Mouse (Mus musculus) stomach, embryonic 16.5 days (tissue): ENCODE data around the gene Top1. TPM values are rescaled to one million over a fixed set of nuclear protein-coding genes. Genes with fewer than 3 reads are reported as not detected.
A peak's percentile ranks its signal among the peaks of the same experiment; 100 is the strongest.

Experiments
- ATAC-seq: fragments of 200-750 bp; cut with Nextera tagmentation; 2 replicates; pipeline ENCODE4 v1.8.0; 2017; ENCODE audit warnings: moderate number of reproducible peaks, moderate TSS enrichment; ENCODE audit not compliant: insufficient read depth, low FRiP score
- H3K27ac ChIP-seq: fragments of 300-500 bp; sonication (generic); 2 replicates; pipeline ENCODE4 v1.5.1; 2014; ENCODE audit warnings: low read length
- H3K27me3 ChIP-seq: fragments of 300-500 bp; sonication (generic); 2 replicates; pipeline ENCODE4 v1.6.1; 2014; ENCODE audit warnings: low read length, control low read depth, mixed read lengths; ENCODE audit not compliant: control insufficient read depth, insufficient read depth
- H3K36me3 ChIP-seq: fragments of 300-500 bp; sonication (generic); 2 replicates; pipeline ENCODE4 v1.6.1; 2014; ENCODE audit warnings: low read length; ENCODE audit not compliant: control insufficient read depth, insufficient read depth
- H3K4me1 ChIP-seq: fragments of 300-500 bp; sonication (generic); 2 replicates; pipeline ENCODE4 v1.6.1; 2014; ENCODE audit warnings: low read length, control low read depth, mixed read lengths; ENCODE audit not compliant: control insufficient read depth, insufficient read depth
- H3K4me2 ChIP-seq: fragments of 300-500 bp; sonication (generic); 2 replicates; pipeline ENCODE4 v1.6.1; 2014; ENCODE audit warnings: low read depth, low read length, mixed read lengths
- H3K4me3 ChIP-seq: fragments of 300-500 bp; sonication (generic); replicated peaks from 2 replicates; pipeline ENCODE4 v1.5.1; 2014; ENCODE audit warnings: mild to moderate bottlenecking, low read length
- H3K9ac ChIP-seq: fragments of 300-500 bp; sonication (generic); 2 replicates; pipeline ENCODE4 v1.6.1; 2014; ENCODE audit warnings: low read length
- H3K9me3 ChIP-seq: fragments of 300-500 bp; sonication (generic); replicated peaks from 2 replicates; pipeline ENCODE4 v1.6.1; 2016; ENCODE audit warnings: low read length, control low read depth; ENCODE audit not compliant: control insufficient read depth
- WGBS: fragments of 180-500 bp; shearing (Covaris S2); extraction: QIAGEN DNeasy Blood & Tissue Kit; methylation state at CpG from one replicate; pipeline ENCODE4 v1.1.7; 2014; 5-methylcytosine and 5-hydroxymethylcytosine counted together
- polyA plus RNA-seq: library from polyadenylated mRNA; unstranded; fragments of >200 nt; fragmentation: Nextera tagmentation; extraction: Ambion mirVana; gene quantifications from 2 replicates; pipeline ENCODE4 v1.2.1, GENCODE M21; 2015

The Top1 gene
- polyA plus RNA-seq, 1 experiment from 2014 or later = 64.1 TPM

DNA sequence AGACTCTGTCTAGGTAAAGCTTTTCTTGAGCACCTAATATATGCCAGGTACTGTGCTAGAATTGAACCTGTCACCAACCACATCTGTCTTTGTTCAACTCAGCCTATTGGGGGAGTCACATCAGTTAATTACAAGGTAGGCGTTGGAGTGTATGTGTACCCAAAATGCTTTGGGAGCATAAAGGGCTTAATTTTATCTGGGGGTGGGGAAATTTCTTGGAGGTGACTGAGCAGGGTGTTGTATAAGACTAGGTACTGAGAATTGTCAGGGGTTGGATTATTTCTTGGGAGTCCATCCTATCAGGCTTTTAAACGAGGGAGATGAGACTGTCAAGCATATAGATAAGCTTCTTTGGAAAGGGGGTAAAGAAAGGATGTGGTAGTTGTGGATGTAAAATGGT is 2.4 kb downstream of the Top1 start:
- no peaks in the 10 kb centered on the region for H3K27me3 ChIP-seq
- no peaks in the 10 kb centered on the region for H3K36me3 ChIP-seq
- ATAC-seq = no peak
- H3K4me1 ChIP-seq = peaks cover 18% of the 10 kb centered on the region
- peak overlapping the region; percentile 82 for H3K4me2 ChIP-seq
- no peak overlapping the region for H3K27ac ChIP-seq
- no peak overlapping the region for H3K9ac ChIP-seq
- H3K4me3 ChIP-seq = peak overlapping the region; percentile 75
- WGBS = 38% methylated on average over 2 of the region's 2 CpGs
- no peaks in the 10 kb centered on the region for H3K9me3 ChIP-seq

GRCm38 (mm10) chr2:160649072-160649471 is 3.4 kb downstream of the Top1 start:
- H3K27me3 ChIP-seq = no peaks in the 10 kb centered on the region
- H3K27ac ChIP-seq = no peak overlapping the region
- peaks cover 18% of the 10 kb centered on the region for H3K4me1 ChIP-seq
- H3K9ac ChIP-seq = no peak overlapping the region
- peak overlapping the region; percentile 56 for H3K4me2 ChIP-seq
- 55% methylated on average over 2 of the region's 2 CpGs for WGBS
- no peak for ATAC-seq
- H3K4me3 ChIP-seq = no peak overlapping the region; the same call in 1 of the 2 replicates
- H3K9me3 ChIP-seq = no peaks in the 10 kb centered on the region
- H3K36me3 ChIP-seq = no peaks in the 10 kb centered on the region; the same call in 1 of the 2 replicates

GRCm38 (mm10) chr2:160651165-160651564 is 5.5 kb downstream of the Top1 start:
- Histone ChIP-seq H3K27me3 (no peaks in the 10 kb centered on the region), H3K4me1 (peaks cover 25% of the 10 kb centered on the region), H3K9ac (no peak overlapping the region), H3K27ac (no peak overlapping the region), H3K9me3 (no peaks in the 10 kb centered on the region), H3K4me3 (no peak overlapping the region), H3K36me3 (peaks cover 8% of the 10 kb centered on the region; the same call in 1 of the 2 replicates), H3K4me2 (no peak overlapping the region)
- WGBS = 56% methylated on average over 2 of the region's 2 CpGs
- ATAC-seq = no peak

- Histone ChIP-seq H3K4me2 (no peak overlapping the region), H3K27me3 (no peaks in the 10 kb centered on the region), H3K9ac (no peak overlapping the region), H3K9me3 (no peaks in the 10 kb centered on the region), H3K4me3 (no peak overlapping the region), H3K27ac (no peak overlapping the region), H3K36me3 (peaks cover 10% of the 10 kb centered on the region; the same call in 1 of the 2 replicates), H3K4me1 (peaks cover 16% of the 10 kb centered on the region)
- 75% methylated on average over 2 of the region's 2 CpGs for WGBS
- ATAC-seq = no peak
These were observed 7.5 kb downstream of the Top1 start for GRCm38 (mm10) chr2:160653218-160653617.

DNA sequence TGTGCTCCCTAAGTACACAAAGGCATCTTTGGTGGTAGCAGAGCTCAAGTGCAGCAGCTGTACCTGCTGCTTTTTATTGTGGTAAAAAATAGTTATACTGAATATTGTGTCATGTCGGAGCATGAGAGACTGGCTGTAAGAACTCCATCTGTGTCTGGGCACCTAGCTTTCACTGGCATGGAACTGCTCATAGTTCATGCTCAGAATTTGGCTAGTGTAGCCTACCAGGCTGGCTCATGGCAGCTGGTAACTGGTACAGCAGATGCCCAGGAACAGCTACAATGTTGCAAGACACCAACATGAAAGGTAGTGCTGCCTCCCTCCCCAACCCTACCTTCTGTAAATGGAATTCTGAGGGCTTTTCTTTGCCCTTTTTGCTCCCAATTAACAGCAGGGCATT is 9.9 kb downstream of the Top1 start:
- H3K9ac ChIP-seq = no peak overlapping the region
- 94% methylated on average over 1 of the region's 1 CpGs for WGBS
- H3K27me3 ChIP-seq = no peaks in the 10 kb centered on the region
- H3K4me2 ChIP-seq = no peak overlapping the region
- H3K9me3 ChIP-seq = no peaks in the 10 kb centered on the region
- H3K4me1 ChIP-seq = 0 out of 2 replicates have a peak, but pooled peaks cover 7% of the 10 kb centered on the region
- H3K36me3 ChIP-seq = peaks cover 10% of the 10 kb centered on the region; the same call in 1 of the 2 replicates
- H3K27ac ChIP-seq = no peak overlapping the region
- no peak overlapping the region for H3K4me3 ChIP-seq
- no peak for ATAC-seq

- no peak overlapping the region for H3K27ac ChIP-seq
- H3K36me3 ChIP-seq = peaks cover 10% of the 10 kb centered on the region; the same call in 1 of the 2 replicates
- H3K9me3 ChIP-seq = no peaks in the 10 kb centered on the region
- H3K27me3 ChIP-seq = no peaks in the 10 kb centered on the region
- 67% methylated on average over 1 of the region's 1 CpGs for WGBS
- H3K4me1 ChIP-seq = 0 out of 2 replicates have a peak, but pooled peaks cover 7% of the 10 kb centered on the region
- ATAC-seq = no peak
- H3K4me3 ChIP-seq = no peak overlapping the region
- H3K9ac ChIP-seq = no peak overlapping the region
- H3K4me2 ChIP-seq = no peak overlapping the region
These were observed 10.5 kb downstream of the Top1 start for GRCm38 (mm10) chr2:160656234-160656633.

DNA sequence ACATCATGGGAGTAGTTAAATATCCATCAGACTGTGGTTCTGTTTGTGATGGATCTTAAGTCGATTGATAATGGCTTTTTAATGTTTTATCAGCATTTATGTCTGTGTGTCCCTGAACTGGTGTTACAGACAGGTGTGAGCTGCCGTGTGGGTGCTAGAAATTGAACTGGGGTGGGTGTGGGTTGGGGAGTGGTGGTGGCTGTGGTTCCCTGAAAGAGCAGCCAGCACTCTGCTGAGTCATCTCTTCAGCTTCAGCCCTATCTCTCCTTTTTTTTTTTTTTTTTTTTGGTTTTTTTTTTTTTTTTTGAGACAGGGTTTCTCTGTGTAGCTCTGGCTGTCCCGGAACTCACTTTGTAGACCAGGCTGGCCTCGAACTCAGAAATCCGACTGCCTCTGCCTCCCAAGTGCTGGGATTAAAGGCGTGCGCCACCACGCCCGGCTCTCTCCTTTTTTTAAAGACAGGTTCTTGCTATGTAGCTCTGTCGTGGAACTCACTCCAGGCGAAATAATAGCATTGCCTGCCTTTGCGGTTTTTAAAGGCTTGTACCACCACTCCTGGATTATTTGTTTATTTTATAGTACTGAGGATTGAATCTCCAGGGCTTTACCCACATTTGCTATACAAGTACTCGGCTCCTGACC is 12.2 kb downstream of the Top1 start:
- H3K9ac ChIP-seq = no peak overlapping the region
- 87% methylated on average over 12 of the region's 13 CpGs for WGBS
- H3K4me3 ChIP-seq = no peak overlapping the region
- no peak overlapping the region for H3K27ac ChIP-seq
- no peak overlapping the region for H3K4me2 ChIP-seq
- H3K27me3 ChIP-seq = no peaks in the 10 kb centered on the region
- peaks cover 10% of the 10 kb centered on the region; the same call in 1 of the 2 replicates for H3K36me3 ChIP-seq
- no peak for ATAC-seq
- H3K9me3 ChIP-seq = no peaks in the 10 kb centered on the region
- H3K4me1 ChIP-seq = 0 out of 2 replicates have a peak, but pooled peaks cover 7% of the 10 kb centered on the region

DNA sequence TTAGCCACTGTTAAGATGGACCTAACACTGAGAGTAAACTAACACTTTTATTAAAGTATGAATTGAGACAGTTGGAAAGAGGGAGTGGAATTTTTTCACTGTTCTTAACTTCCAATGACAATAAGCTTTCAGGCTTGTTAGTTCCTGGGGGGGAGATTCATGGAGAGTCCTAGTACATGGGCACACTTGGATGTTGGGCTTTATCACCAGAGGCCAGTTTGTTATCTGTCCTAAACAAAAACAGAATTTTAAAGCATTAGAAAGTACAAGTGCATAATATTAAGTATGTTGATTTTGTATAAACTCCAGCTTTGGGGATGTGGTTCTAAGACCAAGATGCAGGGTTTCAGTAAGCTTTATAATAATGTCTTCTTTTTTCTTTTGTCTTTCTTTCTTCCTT is 13.1 kb downstream of the Top1 start:
- Histone ChIP-seq H3K9ac (no peak overlapping the region), H3K4me1 (0 out of 2 replicates have a peak, but pooled peaks cover 7% of the 10 kb centered on the region), H3K4me3 (no peak overlapping the region), H3K27me3 (no peaks in the 10 kb centered on the region), H3K36me3 (peaks cover 10% of the 10 kb centered on the region; the same call in 1 of the 2 replicates), H3K9me3 (no peaks in the 10 kb centered on the region), H3K27ac (no peak overlapping the region), H3K4me2 (no peak overlapping the region)
- ATAC-seq = no peak

DNA sequence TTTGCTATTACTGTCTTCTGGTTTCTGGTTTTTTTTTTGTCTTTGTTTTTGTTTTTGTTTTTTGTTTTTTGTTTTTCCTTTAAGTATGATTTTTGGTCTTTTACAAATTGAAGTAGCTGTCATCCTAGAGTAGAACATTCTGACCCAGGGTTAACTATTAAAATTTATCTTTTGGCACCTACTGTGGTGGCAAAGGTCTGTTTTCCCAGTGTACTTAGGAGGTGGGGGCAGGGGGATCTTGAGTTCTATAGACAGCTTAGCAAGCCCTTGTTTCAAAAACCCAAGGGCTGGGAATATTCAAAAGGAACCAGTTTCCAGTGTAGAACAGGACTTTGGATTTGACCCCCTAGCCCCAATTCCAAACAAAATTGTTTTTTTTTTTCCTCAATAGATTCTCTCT is 18.7 kb downstream of the Top1 start:
- H3K9ac ChIP-seq = no peak overlapping the region
- no peak overlapping the region for H3K4me3 ChIP-seq
- no peaks in the 10 kb centered on the region for H3K36me3 ChIP-seq
- H3K27ac ChIP-seq = no peak overlapping the region
- H3K4me2 ChIP-seq = no peak overlapping the region
- no peaks in the 10 kb centered on the region for H3K27me3 ChIP-seq
- ATAC-seq = no peak
- H3K4me1 ChIP-seq = no peaks in the 10 kb centered on the region
- H3K9me3 ChIP-seq = no peaks in the 10 kb centered on the region
